Mouse (Mus musculus): Measurements from ENCODE around the gene Actl11.

The Actl11 gene

GRCm38 (mm10) chr9:107962916-107963315 is 34.6 kb downstream of the Actl11 start:
- DNase-seq (ENCODE audit: low spot score) = no peak

- DNase-seq (ENCODE audit: low spot score) = peak; percentile 44
These were observed 35.4 kb downstream of the Actl11 start for GRCm38 (mm10) chr9:107963700-107964099.

GRCm38 (mm10) chr9:107964681-107965080 is 36.4 kb downstream of the Actl11 start:
- no peak for DNase-seq (ENCODE audit: low spot score)

GRCm38 (mm10) chr9:107966676-107967075 is 38.4 kb downstream of the Actl11 start:
- no peak for DNase-seq (ENCODE audit: low spot score)

GRCm38 (mm10) chr9:107967437-107967836 is 39.2 kb downstream of the Actl11 start:
- no peak for DNase-seq (ENCODE audit: low spot score)

GRCm38 (mm10) chr9:107968531-107968930 is 40.3 kb downstream of the Actl11 start:
- no peak for DNase-seq (ENCODE audit: low spot score)

GRCm38 (mm10) chr9:107970311-107970710 is 42.0 kb downstream of the Actl11 start:
- DNase-seq (ENCODE audit: low spot score) = no peak

- DNase-seq (ENCODE audit: low spot score) = no peak
These were observed 43.6 kb downstream of the Actl11 start for GRCm38 (mm10) chr9:107971690-107972541.

GRCm38 (mm10) chr9:107974491-107975171 is 46.4 kb downstream of the Actl11 start:
- DNase-seq (ENCODE audit: low spot score) = no peak

GRCm38 (mm10) chr9:107975399-107976386 is 47.4 kb downstream of the Actl11 start, which contains the start of gene Uba7:
TSS of gene Uba7 (plus strand) at chr9:107975505.
- peak; percentile 24 for DNase-seq (ENCODE audit: low spot score)

- DNase-seq (ENCODE audit: low spot score) = no peak
These were observed 50.5 kb downstream of the Actl11 start for GRCm38 (mm10) chr9:107978815-107979214.
